Mouse (Mus musculus) E14TG2a.4 (cell line): ENCODE measurements at regions not wholly inside any gene's neighbourhood (a gene's known extent, or its start where the extent isn't known, plus 50 kb on each side); places are given as distances from the start of the nearest gene placed in this dataset.

Experiments
- CTCF ChIP-seq: conservative IDR thresholded peaks from 2 replicates; pipeline ENCODE4 v1.5.1; 2014; ENCODE audit warnings: low read length
- NANOG ChIP-seq: IDR thresholded peaks from 2 replicates; pipeline ENCODE4 v1.6.1; 2014; ENCODE audit warnings: borderline replicate concordance, low read length, mixed read lengths
- POU5F1 ChIP-seq: IDR thresholded peaks from 2 replicates; pipeline ENCODE4 v1.6.1; 2014; ENCODE audit warnings: low read length, borderline replicate concordance

DNA sequence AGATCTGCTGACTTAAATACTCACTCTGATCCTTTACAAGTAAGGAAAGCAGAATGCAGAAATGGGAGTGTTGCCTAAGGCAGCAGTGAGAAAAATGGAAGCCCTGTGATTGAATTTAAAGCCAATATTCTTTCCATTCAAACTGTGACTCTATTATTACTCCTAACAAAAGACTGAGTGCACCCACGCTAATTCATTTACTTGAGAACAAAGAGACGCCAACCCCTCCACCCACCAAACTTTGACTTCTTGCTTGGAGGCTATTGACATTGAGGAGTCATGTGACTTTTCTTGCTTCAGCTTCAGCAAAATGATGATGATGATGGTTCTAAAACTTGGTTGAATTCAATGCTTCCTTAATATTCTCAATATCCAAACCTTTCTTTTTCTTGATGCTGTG, 245.6 kb downstream of the Enc1 start:
- TF ChIP-seq CTCF (no peak), POU5F1 (no peak), NANOG (no peak)
